Mouse (Mus musculus) hindbrain, postnatal 0 days (tissue): ENCODE measurements around the gene Gm20388. TPM values are rescaled to one million over a fixed set of nuclear protein-coding genes. Genes with fewer than 3 reads are reported as not detected.

Experiments used
- ATAC-seq: fragments of 200-750 bp; cut with Nextera tagmentation; 2 replicates; pipeline ENCODE4 v1.8.0; 2017; ENCODE audit warnings: mild to moderate bottlenecking, moderate TSS enrichment, moderate library complexity
- DNase-seq: peaks from one replicate; pipeline ENCODE4 v3.0.0-alpha.2; 2015; ENCODE audit warnings: low spot score
- H3K27ac ChIP-seq: fragments of 300-500 bp; sonication (generic); 2 replicates; pipeline ENCODE4 v1.5.1; 2014; ENCODE audit warnings: mild to moderate bottlenecking
- H3K27me3 ChIP-seq: fragments of 300-500 bp; sonication (generic); 2 replicates; pipeline ENCODE4 v1.6.1; 2014; ENCODE audit warnings: low read length, mixed read lengths; ENCODE audit not compliant: insufficient read depth
- H3K36me3 ChIP-seq: fragments of 300-500 bp; sonication (generic); 2 replicates; pipeline ENCODE4 v1.6.1; 2014; ENCODE audit warnings: low read length, mixed read lengths; ENCODE audit not compliant: insufficient read depth
- H3K4me1 ChIP-seq: fragments of 300-500 bp; sonication (generic); 2 replicates; pipeline ENCODE4 v1.6.1; 2014; ENCODE audit warnings: antibody characterized with exemption, low read length, mixed read lengths; ENCODE audit not compliant: insufficient read depth
- H3K4me2 ChIP-seq: fragments of 300-500 bp; sonication (generic); 2 replicates; pipeline ENCODE4 v1.6.1; 2014; ENCODE audit warnings: low read depth, mild to moderate bottlenecking, low read length, moderate library complexity, mixed read lengths
- H3K4me3 ChIP-seq: fragments of 300-500 bp; sonication (generic); 2 replicates; pipeline ENCODE4 v1.5.1; 2014; ENCODE audit warnings: low read length
- H3K9ac ChIP-seq: fragments of 300-500 bp; sonication (generic); replicated peaks from 2 replicates; pipeline ENCODE4 v1.6.1; 2014; ENCODE audit warnings: mild to moderate bottlenecking, low read length, moderate library complexity, mixed read lengths
- H3K9me3 ChIP-seq: fragments of 300-500 bp; sonication (generic); 2 replicates; pipeline ENCODE4 v1.6.1; 2016; ENCODE audit warnings: low read length, mixed read lengths
- CTCF ChIP-seq: IDR thresholded peaks from 2 replicates; pipeline ENCODE4 v1.5.1; 2016; ENCODE audit warnings: antibody characterized with exemption, control low read depth, low read depth
- WGBS: fragments of 180-500 bp; shearing (Covaris S2); extraction: QIAGEN DNeasy Blood & Tissue Kit; methylation state at CpG from one replicate; pipeline ENCODE4 v1.1.7; 2014; 5-methylcytosine and 5-hydroxymethylcytosine counted together
- polyA plus RNA-seq: library from polyadenylated mRNA; unstranded; fragments of >200 nt; fragmentation: Nextera tagmentation; extraction: Ambion mirVana; gene quantifications from 2 replicates; pipeline ENCODE4 v1.2.1, GENCODE M21; 2015
- total RNA-seq: library from RNA; depleted of rRNA; stranded (reverse); fragments of >200 nt; gene quantifications from 2 replicates; pipeline ENCODE4 v1.2.3, GENCODE M21; 2014

Gm20388 gene
- total and polyA plus RNA-seq, 2 experiments from 2014 or later, result 71.3 TPM; not detected in 1

DNA sequence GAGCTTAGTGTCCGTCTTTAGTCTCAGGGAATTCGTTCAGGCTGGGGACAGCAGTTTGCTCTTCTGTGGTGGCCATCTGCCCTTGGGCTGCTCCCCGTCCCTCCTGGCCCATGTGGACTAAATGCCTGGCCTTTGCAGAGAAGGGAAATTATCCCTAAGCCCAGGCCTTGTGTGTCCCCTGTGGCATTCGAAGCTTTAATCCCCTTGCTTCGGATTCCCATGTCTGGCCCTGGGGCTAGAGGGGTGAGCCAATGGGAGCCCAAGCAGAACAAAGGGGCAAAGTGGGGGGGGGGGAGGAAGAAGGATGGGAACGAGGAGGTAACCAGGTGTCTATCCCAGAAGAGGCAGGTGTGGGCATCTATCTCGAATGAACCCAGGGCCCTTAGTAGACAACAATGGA, 736.9 kb downstream of the Gm20388 start, which contains the start of gene 1190005I06Rik:
1190005I06Rik (minus strand) TSS at position 101 of the 400 bp plus-strand sequence.
- 54% methylated on average over 7 of the region's 7 CpGs for WGBS
- H3K27me3 ChIP-seq, result no peaks in the 10 kb centered on the region
- H3K4me2 ChIP-seq, result no peak within 1 kb of the TSS
- no peak for TF ChIP-seq CTCF
- ATAC-seq, result no peak
- H3K9me3 ChIP-seq, result no peaks in the 10 kb centered on the region
- no peak within 1 kb of the TSS for H3K4me3 ChIP-seq
- no peak within 1 kb of the TSS for H3K9ac ChIP-seq
- H3K36me3 ChIP-seq, result no peaks in the 10 kb centered on the region
- no peaks in the 10 kb centered on the region for H3K4me1 ChIP-seq
- no peak within 1 kb of the TSS for H3K27ac ChIP-seq
- no peak for DNase-seq

DNA sequence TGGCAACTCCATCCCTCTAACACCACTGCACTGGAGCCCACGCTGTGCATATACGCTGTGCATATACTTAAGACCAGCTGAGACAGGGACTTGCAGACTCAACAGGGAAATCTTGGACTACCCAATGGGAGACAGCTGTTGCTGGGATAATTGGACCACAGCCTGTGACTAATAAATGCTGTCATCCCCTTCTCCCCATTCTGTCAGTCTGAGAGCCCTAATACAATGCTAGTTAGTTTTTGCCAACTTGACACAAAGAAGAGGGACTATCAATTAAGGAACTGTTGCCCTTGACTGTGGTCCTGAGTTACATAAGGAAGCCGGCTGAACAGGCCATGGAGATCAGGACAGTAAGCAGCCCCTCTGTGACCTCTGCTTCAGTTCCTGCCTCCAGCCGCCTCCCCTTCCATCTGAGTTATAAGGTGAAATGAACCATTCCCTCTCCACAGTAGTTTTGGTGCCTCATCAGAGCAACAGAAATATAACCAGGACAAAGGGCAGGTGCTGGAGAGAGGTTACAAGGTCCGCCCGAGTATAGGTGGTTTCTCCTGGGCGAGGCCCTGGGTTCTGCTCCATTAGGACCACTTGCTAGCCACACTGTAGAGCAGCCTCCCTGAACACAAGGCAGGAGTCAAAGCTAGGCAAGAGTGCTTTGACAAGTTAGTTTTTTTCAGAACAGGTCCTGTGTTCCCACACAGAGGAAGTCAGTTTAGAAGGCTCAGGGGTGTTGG, 745.8 kb downstream of the Gm20388 start:
- no peak for DNase-seq
- peak overlapping the region; percentile 17 for H3K27ac ChIP-seq
- no peak for TF ChIP-seq CTCF
- H3K4me3 ChIP-seq, result no peak overlapping the region
- H3K36me3 ChIP-seq, result peaks cover 37% of the 10 kb centered on the region; the same call in 1 of the 2 replicates
- H3K4me2 ChIP-seq, result no peak overlapping the region
- no peak for ATAC-seq
- 71% methylated on average over 7 of the region's 7 CpGs for WGBS
- no peak overlapping the region for H3K9ac ChIP-seq
- H3K9me3 ChIP-seq, result no peaks in the 10 kb centered on the region
- H3K4me1 ChIP-seq, result peaks cover 3% of the 10 kb centered on the region; the same call in 1 of the 2 replicates
- no peaks in the 10 kb centered on the region for H3K27me3 ChIP-seq

DNA sequence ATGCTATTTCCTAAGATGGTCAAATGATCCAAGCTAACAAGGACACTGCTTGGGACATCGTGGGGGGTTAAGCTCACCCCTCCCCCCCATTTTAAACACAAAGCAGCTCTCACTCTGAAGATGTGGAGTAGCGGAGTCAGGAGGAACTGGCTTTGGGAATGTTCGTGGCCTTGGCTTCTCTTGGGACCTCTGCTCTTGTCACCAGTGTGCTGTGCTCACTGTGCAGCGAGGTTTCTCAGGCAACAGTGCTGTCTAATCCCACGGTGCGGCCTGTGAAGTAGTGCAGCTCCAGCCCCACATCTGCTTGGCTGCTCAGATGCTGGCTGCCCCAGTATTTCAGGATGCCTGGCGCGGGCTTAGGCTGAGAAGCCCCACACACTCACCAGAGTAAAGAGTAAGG, 746.8 kb downstream of the Gm20388 start:
- ATAC-seq (peak; percentile 80), DNase-seq (peak; percentile 48)
- Histone ChIP-seq H3K4me1 (peaks cover 3% of the 10 kb centered on the region; the same call in 1 of the 2 replicates), H3K4me3 (no peak overlapping the region), H3K27me3 (no peaks in the 10 kb centered on the region), H3K9me3 (no peaks in the 10 kb centered on the region), H3K4me2 (no peak overlapping the region), H3K36me3 (peaks cover 37% of the 10 kb centered on the region; the same call in 1 of the 2 replicates), H3K27ac (peak overlapping the region; percentile 17; the same call in 1 of the 2 replicates), H3K9ac (no peak overlapping the region)
- no peak for TF ChIP-seq CTCF
- 69% methylated on average over 8 of the region's 8 CpGs for WGBS

DNA sequence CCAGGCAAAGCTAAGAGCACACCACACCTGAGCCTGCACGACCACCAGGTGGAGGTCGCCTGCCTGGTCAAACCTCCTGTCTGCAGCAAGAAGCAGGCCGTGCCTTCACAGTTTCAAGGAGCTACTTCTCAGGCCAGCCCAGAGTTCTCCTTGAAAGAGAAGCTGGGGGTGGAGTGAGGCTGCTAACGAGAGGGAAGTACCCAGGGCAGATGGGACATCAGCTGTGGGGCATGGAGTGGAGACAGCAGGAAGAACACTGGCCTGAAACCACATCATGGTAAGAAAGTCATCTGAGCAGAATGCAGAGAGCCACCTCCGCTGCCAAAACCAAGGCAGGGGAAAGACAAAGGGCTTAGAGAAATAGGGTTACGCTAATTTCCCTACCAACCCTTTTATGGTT, 753.9 kb downstream of the Gm20388 start:
- peaks cover 27% of the 10 kb centered on the region for H3K4me1 ChIP-seq
- ATAC-seq, result no peak

DNA sequence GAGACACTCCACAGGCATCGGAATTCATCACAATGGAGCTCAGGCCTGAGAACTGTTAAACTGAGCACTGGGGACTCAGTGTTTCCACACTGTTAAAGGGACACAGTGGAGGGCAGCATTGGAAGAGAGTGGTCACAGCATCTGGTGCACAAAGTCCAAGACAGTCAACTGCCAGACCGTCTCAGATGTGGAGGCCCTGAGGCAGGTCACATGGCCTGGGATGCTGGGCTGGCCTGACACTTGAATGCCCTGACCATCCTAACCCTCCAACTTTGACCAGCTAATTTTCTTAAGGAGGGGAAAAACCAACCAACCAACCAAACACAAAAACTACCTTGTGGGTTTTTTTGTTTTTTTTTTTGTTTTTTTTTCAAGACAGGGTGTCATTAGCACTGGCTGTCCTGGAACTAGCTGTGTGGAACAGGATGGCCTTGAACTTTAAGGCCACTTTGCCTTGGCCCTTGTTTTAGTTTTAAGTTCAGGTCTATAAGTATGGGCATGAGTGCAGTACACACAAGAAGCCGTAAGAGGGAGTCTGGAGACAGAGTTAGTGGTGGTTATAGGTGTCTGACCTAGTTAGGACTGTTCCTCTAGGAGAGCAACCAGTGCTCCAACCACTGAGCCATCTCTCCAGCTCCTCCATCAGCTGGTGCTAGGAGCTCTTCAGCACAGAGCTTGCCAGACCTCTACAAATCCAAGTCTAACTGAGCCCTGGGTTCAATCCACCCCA, 755.2 kb downstream of the Gm20388 start:
- H3K9me3 ChIP-seq, result no peaks in the 10 kb centered on the region
- TF ChIP-seq CTCF, result peak; percentile 52
- H3K27ac ChIP-seq, result peak overlapping the region; percentile 64; the same call in 1 of the 2 replicates
- no peaks in the 10 kb centered on the region for H3K27me3 ChIP-seq
- peak overlapping the region; percentile 88 for H3K4me2 ChIP-seq
- no peak for ATAC-seq
- H3K4me1 ChIP-seq, result peaks cover 27% of the 10 kb centered on the region
- peaks cover 5% of the 10 kb centered on the region; the same call in 1 of the 2 replicates for H3K36me3 ChIP-seq
- 65% methylated on average over 3 of the region's 3 CpGs for WGBS
- H3K4me3 ChIP-seq, result peak overlapping the region; percentile 89
- peak overlapping the region; percentile 81; the same call in 1 of the 2 replicates for H3K9ac ChIP-seq
- DNase-seq, result peak; percentile 22

More for the DNA sequence above, 753.9 kb downstream of the Gm20388 start:
- H3K9me3 ChIP-seq, result no peaks in the 10 kb centered on the region
- H3K4me2 ChIP-seq, result peak overlapping the region; percentile 25; the same call in 1 of the 2 replicates
- H3K27me3 ChIP-seq, result no peaks in the 10 kb centered on the region
- no peak overlapping the region for H3K9ac ChIP-seq
- H3K4me3 ChIP-seq, result no peak overlapping the region
- H3K27ac ChIP-seq, result peak overlapping the region; percentile 56; the same call in 1 of the 2 replicates
- TF ChIP-seq CTCF, result no peak
- no peaks in the 10 kb centered on the region for H3K36me3 ChIP-seq
- 59% methylated on average over 6 of the region's 6 CpGs for WGBS
- DNase-seq, result peak; percentile 31

DNA sequence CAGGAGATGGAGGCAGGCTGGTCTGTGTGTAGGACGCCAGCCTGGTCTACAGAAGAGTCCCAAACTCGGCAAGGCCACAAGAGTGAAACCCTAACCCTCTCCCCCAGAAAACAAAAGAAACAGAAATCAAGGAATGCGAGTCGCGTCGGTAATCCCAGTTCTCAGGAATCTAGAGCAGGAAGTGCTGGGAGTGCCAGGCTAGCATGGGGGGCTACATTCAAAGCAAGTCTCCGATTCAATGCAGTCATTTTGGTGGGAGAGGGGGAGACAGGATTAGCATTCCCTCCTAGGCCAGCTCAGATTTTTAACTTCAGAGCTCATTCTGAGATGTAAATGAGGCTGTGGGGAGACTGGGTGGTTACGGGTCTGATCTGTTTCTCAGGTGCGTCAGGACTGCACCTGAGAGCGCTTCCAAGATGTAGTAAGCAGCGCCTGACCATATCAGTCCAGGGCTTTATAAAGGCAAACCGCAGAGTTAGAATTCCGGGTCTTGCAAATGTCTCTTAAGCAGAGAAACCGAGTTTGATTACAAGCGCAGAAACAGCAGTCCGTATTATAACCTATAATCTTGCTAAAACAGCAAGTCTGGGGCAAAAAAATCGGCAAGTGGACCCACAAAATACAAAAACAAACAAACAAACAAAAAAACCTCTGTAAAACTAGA, 756.3 kb downstream of the Gm20388 start:
- Histone ChIP-seq H3K9ac (peak overlapping the region; percentile 81), H3K4me3 (peak overlapping the region; percentile 89), H3K27ac (peak overlapping the region; percentile 94), H3K36me3 (peaks cover 13% of the 10 kb centered on the region; the same call in 1 of the 2 replicates), H3K4me2 (peak overlapping the region; percentile 88), H3K4me1 (peaks cover 27% of the 10 kb centered on the region), H3K27me3 (no peaks in the 10 kb centered on the region), H3K9me3 (no peaks in the 10 kb centered on the region)
- ATAC-seq (no peak), DNase-seq (no peak)
- 2% methylated on average over 17 of the region's 17 CpGs for WGBS
- no peak for TF ChIP-seq CTCF
